Mouse (Mus musculus) hindlimb bud, embryonic 11.5 days (tissue): ENCODE measurements around the gene Btg2.

ENCODE experiments used
- DNase-seq: peaks from one replicate; pipeline ENCODE4 v3.0.0-alpha.2; 2012; ENCODE audit warnings: low read depth, low spot score; ENCODE audit errors: extremely low spot score

The Btg2 gene

GRCm38 (mm10) chr1:134079477-134080163, 700 bp upstream of the Btg2 start:
- DNase-seq, result no peak

- DNase-seq, result no peak
Measured at GRCm38 (mm10) chr1:134078061-134078795, 692 bp downstream of the Btg2 start.

- DNase-seq, result no peak
Measured at GRCm38 (mm10) chr1:134077389-134078060, 1.4 kb downstream of the Btg2 start.

- no peak for DNase-seq
Measured at GRCm38 (mm10) chr1:134076789-134077188, 2.1 kb downstream of the Btg2 start.

GRCm38 (mm10) chr1:134075532-134075931, 3.4 kb downstream of the Btg2 start:
- DNase-seq, result no peak

GRCm38 (mm10) chr1:134074606-134075005, 4.3 kb downstream of the Btg2 start:
- DNase-seq, result no peak

GRCm38 (mm10) chr1:134074184-134074583, 4.7 kb downstream of the Btg2 start:
- no peak for DNase-seq

- no peak for DNase-seq
Measured at GRCm38 (mm10) chr1:134073658-134074057, 5.3 kb downstream of the Btg2 start.

GRCm38 (mm10) chr1:134073061-134073564, 5.8 kb downstream of the Btg2 start:
- no peak for DNase-seq

- DNase-seq, result no peak
Measured at GRCm38 (mm10) chr1:134071411-134072018, 7.4 kb downstream of the Btg2 start.

GRCm38 (mm10) chr1:134070099-134070669, 8.7 kb downstream of the Btg2 start:
- no peak for DNase-seq

- DNase-seq, result no peak
Measured at GRCm38 (mm10) chr1:134067143-134067619, 11.7 kb downstream of the Btg2 start.

GRCm38 (mm10) chr1:134066554-134066953, 12.4 kb downstream of the Btg2 start:
- DNase-seq, result no peak

GRCm38 (mm10) chr1:134065241-134065809, 13.6 kb downstream of the Btg2 start:
- DNase-seq, result no peak

GRCm38 (mm10) chr1:134064296-134064831, 14.6 kb downstream of the Btg2 start:
- no peak for DNase-seq

GRCm38 (mm10) chr1:134063773-134064125, 15.2 kb downstream of the Btg2 start:
- no peak for DNase-seq

- no peak for DNase-seq
Measured at GRCm38 (mm10) chr1:134063086-134063772, 15.7 kb downstream of the Btg2 start.

GRCm38 (mm10) chr1:134062411-134063085, 16.4 kb downstream of the Btg2 start:
- no peak for DNase-seq

GRCm38 (mm10) chr1:134061915-134062314, 17.0 kb downstream of the Btg2 start:
- no peak for DNase-seq
